Mouse (Mus musculus): ENCODE results near the gene Trim41.

DNA sequence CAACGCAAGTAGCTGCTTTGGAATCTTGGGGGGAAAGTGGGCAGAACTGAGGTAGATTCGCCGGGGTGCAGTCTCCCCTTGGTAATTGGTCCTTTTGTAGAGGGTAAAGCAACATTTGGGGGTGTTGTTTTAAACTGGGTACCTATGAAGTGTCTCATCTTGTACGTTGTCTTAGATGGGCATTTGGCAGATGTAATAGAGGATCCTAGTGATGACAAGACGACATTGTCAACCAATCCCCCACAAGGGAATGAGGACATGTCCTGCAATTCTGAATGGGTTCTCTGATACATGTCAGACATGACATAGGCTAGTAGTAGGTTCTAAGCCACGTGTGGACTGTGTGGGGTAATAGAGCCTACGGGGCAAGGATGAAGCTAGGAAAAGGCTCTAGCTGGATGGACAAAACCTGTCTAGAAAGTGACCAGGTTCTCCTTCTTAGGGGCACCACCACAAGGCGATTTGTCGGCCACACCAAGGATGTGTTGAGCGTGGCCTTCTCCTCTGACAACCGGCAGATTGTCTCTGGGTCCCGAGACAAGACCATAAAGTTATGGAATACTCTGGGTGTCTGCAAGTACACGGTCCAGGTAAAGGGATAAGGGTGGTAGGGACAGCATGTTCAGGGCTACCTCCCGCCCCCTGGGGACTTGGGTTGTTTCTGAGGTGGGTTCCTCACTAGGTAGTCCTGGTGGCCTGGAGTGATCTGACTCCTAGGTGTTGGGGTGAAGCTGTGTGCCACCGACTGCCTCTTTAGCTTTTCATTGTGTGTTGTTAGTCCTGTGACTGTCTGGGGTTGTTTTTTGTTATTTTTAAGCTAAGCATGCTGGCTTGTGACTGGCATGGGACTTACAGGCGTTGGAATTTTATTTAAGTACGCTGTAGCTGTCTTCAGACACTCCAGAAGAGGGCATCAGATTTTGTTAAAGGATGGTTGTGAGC is 15.1 kb downstream of the Trim41 start:
- TF ChIP-seq EP300 (IDR thresholded peaks at IDR 0.05; ENCODE audit: low read depth) (no peak), CTCF (IDR thresholded peaks at IDR 0.05; ENCODE audit: low read depth) (no peak)

Measured in heart, postnatal 0 days (tissue).